Mouse (Mus musculus): ENCODE measurements around the gene Dlec1. TPM values are rescaled to one million over a fixed set of nuclear protein-coding genes. Genes with fewer than 3 reads are reported as not detected.

Dlec1 gene
- polyA plus RNA-seq (2012; rRNA removed; ENCODE audit: low replicate concordance), result 1.2 and 2.5 TPM in 2 replicates

DNA sequence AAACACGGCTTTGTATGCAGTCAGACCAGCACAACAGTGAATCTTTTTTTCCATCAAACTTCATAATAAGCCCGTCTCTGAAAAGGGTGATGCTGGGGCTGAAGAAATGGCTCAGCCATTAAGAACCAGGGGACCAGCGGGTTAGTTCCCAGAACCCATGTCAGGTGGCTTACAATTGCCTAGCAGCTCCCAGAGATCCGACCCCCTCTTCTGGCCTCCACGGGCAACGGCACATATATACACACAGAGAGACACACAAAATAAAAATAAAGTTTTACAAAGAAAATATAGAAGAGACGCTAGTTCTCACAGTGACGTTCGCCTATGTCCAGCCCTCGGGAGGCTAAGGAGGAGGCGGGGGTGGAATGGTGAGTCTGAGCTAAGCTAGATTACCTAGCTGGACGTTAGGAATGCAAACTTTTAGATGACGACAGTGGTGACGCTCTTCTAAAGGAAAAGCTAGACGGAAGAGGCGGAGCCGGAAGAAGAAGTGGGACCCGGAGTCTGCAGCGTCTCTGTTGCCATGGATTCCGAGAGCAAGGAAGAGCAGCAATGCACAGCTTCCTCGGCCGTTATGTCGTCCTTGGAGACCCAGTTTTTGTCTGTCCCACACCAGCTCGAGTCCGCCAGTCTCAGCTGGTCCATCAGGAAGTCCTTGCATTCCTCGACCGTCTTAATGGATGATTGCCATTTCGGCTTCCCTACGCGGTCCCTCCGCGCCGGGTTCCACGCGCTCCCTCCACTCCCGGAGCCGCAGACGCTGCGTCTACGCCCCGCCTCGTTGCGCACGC lies at the start of gene Dlec1:
TSS of gene Dlec1 (plus strand) at position 487 of the 791 bp plus-strand sequence.

DNA sequence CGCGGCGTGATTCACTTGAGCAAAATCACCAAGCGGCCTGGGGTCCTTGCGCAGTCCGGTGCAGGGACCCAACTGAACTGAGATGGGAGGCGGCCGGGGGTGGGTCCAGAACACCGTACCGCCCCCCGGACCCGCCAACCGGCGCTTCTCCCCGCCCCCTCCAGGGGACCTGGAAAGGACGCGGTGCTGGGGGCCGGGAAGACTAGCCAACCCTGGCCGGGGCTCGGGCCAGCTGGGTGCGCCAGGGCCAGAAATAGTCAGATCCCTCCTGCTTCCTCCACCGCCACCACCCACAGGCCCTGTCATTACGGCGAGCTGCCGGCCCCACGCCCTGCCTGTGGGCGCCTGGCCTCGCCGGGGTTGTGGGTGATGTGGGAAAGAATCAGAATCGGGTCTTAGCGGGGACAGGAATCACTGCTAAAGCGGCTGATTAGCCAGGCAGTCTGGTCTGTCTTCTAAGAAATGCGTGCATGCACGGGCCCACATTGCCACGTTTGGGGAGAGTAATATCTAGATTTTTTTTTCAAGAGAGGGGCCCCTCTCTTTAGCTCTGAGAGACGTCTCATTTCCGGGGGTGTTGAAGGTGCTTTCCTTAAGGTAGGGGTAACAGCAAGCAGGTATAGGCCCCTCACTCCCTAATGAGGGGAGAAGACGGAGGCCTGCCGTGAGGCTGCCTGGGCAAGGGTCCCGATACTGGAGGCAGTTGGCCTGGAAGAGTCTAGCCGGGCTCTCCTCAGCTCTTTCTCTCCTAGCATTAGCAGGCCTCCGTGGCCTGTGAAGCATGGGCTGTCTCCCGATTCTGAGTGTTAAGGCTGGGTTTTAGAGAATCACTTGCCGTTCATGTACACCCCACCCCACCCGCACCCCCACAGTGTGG lies 8.6 kb upstream of the Dlec1 start, which contains the start of gene Plcd1:
TSS of gene Plcd1 (minus strand) at position 84 of the 877 bp plus-strand sequence.

DNA sequence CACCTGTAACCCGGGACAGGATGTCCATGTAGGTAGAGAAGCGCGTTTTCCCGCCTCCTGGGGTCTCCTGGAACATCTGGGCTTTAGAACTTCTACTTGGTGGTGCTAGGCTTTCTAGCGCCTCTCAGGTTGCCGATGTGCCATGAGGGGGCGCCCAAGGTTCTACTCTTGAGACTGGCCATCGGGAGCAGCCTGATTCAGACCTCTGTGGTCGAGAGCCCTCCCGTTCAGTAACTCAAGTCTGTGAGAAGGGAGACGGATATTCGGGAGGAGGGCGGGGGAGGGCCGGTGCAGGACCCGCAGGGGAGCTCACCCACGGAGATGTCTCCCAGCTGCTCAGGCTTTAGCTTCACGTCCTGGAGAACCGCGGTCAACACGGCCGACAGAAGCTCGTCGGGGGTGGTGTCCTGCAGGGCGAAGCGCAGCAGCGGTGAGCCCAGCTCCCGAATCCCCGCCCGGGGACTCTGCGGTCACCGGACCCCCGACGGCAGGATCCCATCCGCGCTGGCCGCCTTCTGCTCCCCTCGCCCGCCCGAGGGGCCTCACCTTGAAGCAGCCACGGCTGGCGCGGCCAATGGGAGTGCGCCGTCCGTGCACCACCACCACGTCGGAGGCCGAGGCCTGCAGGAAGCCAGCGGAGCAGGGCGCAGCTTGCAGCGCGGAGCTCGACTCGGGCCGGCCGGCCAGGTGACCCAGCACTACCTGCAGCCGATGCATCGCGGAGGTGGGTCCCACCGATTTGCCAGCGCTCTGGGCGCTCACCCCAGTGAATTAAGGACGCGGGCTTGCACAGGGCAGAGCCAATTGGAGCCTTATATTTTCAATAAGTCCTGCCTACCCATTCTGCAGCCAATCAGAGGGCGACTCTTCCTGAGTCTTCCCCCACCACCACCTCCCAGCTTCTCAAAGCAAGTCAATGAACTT lies 54.3 kb downstream of the Dlec1 start, which contains the start of gene Acaa1b:
TSS of gene Acaa1b (minus strand) at position 816 of the 924 bp plus-strand sequence.

DNA sequence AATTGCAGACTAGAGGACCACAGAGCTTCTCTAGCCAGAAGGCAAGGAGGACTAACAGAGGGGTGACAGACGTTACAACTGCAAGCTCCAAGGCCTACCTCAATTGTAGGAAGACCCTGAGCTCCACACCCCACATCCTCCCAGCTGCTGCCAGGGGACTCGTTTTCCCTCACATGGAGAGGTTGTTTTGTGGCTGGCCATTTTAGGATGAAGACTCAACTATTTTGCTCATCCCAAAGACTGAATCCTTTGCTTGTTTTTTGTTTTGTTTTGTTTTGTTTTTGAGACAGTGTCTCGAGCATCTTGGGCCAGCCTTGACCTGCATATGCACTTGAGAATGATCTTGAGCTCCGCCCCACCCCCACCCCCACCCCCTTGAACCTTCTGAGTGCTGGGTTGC lies 56.6 kb downstream of the Dlec1 start, which contains the start of gene Gm47289:
TSS of gene Gm47289 (plus strand) at position 301 of the 400 bp plus-strand sequence.

Other genes starting within 250 kb of the Dlec1 start
- gene Ctdspl, start 176.0 kb upstream of the Dlec1 start, polyA plus RNA-seq (2012; rRNA removed; ENCODE audit: low replicate concordance), result 46.3 and 76.9 TPM in 2 replicates
- gene Vill, start 49.7 kb upstream of the Dlec1 start, polyA plus RNA-seq (2012; rRNA removed; ENCODE audit: low replicate concordance), result 13.7 and 30.4 TPM in 2 replicates
- 44.1 and 49.9 TPM in 2 replicates for gene Plcd1, start 9.0 kb upstream of the Dlec1 start, polyA plus RNA-seq (2012; rRNA removed; ENCODE audit: low replicate concordance)
- gene Acaa1b, start 54.6 kb downstream of the Dlec1 start, polyA plus RNA-seq (2012; rRNA removed; ENCODE audit: low replicate concordance), result 45.7 and 125 TPM in 2 replicates
- 0.04 and 0.07 TPM in 2 replicates for gene Gm47289, start 56.7 kb downstream of the Dlec1 start, polyA plus RNA-seq (2012; rRNA removed; ENCODE audit: low replicate concordance)
- gene Slc22a13, start 106.6 kb downstream of the Dlec1 start, polyA plus RNA-seq (2012; rRNA removed; ENCODE audit: low replicate concordance), result 0.14 TPM in 1 of 2 replicates, not detected in the other
- gene Oxsr1, start 219.9 kb downstream of the Dlec1 start, polyA plus RNA-seq (2012; rRNA removed; ENCODE audit: low replicate concordance), result 24.4 and 25.7 TPM in 2 replicates
- 242 and 279 TPM in 2 replicates for gene Acaa1a, start 237.2 kb downstream of the Dlec1 start, polyA plus RNA-seq (2012; rRNA removed; ENCODE audit: low replicate concordance)
- 25.4 and 38.4 TPM in 2 replicates for gene Myd88, start 238.9 kb downstream of the Dlec1 start, polyA plus RNA-seq (2012; rRNA removed; ENCODE audit: low replicate concordance)